Mouse (Mus musculus) brain, adult 2 months (tissue): Measurements from ENCODE around the gene Id1.
A peak's percentile ranks its signal among the peaks of the same experiment; 100 is the strongest.

Experiments used
- DNase-seq: peaks from one replicate; pipeline ENCODE4 v3.0.0; 2011; ENCODE audit warnings: low read depth, low spot score

Id1 gene

GRCm38 (mm10) chr2:152736090-152736601 lies at the start of gene Id1:
Gene Id1, plus strand, starts transcription at chr2:152736251.
- peak; percentile 77 for DNase-seq

- DNase-seq: no peak
Measured at GRCm38 (mm10) chr2:152686399-152686798, 49.7 kb upstream of the Id1 start.

- DNase-seq: peak; percentile 100
Measured at GRCm38 (mm10) chr2:152686806-152687267, 49.2 kb upstream of the Id1 start, which contains the start of gene Mcts2. Gene Mcts2, plus strand, starts transcription at chr2:152687035.

- peak; percentile 58 for DNase-seq
Measured at GRCm38 (mm10) chr2:152691564-152692217, 44.4 kb upstream of the Id1 start.

GRCm38 (mm10) chr2:152693233-152693632 lies 42.8 kb upstream of the Id1 start:
- DNase-seq: peak; percentile 84

- DNase-seq: no peak
Measured at GRCm38 (mm10) chr2:152693735-152694134, 42.3 kb upstream of the Id1 start.

- DNase-seq: no peak
Measured at GRCm38 (mm10) chr2:152694708-152695107, 41.3 kb upstream of the Id1 start.

- DNase-seq: no peak
Measured at GRCm38 (mm10) chr2:152696016-152696415, 40.0 kb upstream of the Id1 start.

GRCm38 (mm10) chr2:152696476-152697164 lies 39.4 kb upstream of the Id1 start:
- peak; percentile 97 for DNase-seq

- no peak for DNase-seq
Measured at GRCm38 (mm10) chr2:152700138-152700537, 35.9 kb upstream of the Id1 start.

- DNase-seq: peak; percentile 68
Measured at GRCm38 (mm10) chr2:152700725-152701124, 35.3 kb upstream of the Id1 start.

GRCm38 (mm10) chr2:152703596-152704255 lies 32.3 kb upstream of the Id1 start:
- DNase-seq: peak; percentile 72

- DNase-seq: peak; percentile 91
Measured at GRCm38 (mm10) chr2:152704256-152704605, 31.8 kb upstream of the Id1 start.

- peak; percentile 63 for DNase-seq
Measured at GRCm38 (mm10) chr2:152704811-152705370, 31.2 kb upstream of the Id1 start.

GRCm38 (mm10) chr2:152705993-152706571 lies 30.0 kb upstream of the Id1 start:
- peak; percentile 70 for DNase-seq

- peak; percentile 31 for DNase-seq
Measured at GRCm38 (mm10) chr2:152707186-152707585, 28.9 kb upstream of the Id1 start.

GRCm38 (mm10) chr2:152707627-152708026 lies 28.4 kb upstream of the Id1 start:
- DNase-seq: peak; percentile 90

- no peak for DNase-seq
Measured at GRCm38 (mm10) chr2:152709066-152709465, 27.0 kb upstream of the Id1 start.

- no peak for DNase-seq
Measured at GRCm38 (mm10) chr2:152716241-152716772, 19.7 kb upstream of the Id1 start.

GRCm38 (mm10) chr2:152717652-152718051 lies 18.4 kb upstream of the Id1 start:
- no peak for DNase-seq

GRCm38 (mm10) chr2:152718076-152718475 lies 18.0 kb upstream of the Id1 start:
- DNase-seq: no peak
